Mouse (Mus musculus) cerebellum, postnatal 4 days (tissue): ENCODE data around the gene Cnnm3.
A peak's percentile ranks its signal among the peaks of the same experiment; 100 is the strongest.
"Not testable (repeated sequence)": the region's sequence is repeated elsewhere in the genome, so short reads cannot be mapped to it uniquely, and the experiment has no call there.

Experiments
- DNase-seq, 2 experiments: peaks; one replicate each; pipeline ENCODE4 v3.0.0; 2022; ENCODE audit warnings: low spot score in 2 of 2, mixed read lengths in 1 of 2

Gene Cnnm3

DNA sequence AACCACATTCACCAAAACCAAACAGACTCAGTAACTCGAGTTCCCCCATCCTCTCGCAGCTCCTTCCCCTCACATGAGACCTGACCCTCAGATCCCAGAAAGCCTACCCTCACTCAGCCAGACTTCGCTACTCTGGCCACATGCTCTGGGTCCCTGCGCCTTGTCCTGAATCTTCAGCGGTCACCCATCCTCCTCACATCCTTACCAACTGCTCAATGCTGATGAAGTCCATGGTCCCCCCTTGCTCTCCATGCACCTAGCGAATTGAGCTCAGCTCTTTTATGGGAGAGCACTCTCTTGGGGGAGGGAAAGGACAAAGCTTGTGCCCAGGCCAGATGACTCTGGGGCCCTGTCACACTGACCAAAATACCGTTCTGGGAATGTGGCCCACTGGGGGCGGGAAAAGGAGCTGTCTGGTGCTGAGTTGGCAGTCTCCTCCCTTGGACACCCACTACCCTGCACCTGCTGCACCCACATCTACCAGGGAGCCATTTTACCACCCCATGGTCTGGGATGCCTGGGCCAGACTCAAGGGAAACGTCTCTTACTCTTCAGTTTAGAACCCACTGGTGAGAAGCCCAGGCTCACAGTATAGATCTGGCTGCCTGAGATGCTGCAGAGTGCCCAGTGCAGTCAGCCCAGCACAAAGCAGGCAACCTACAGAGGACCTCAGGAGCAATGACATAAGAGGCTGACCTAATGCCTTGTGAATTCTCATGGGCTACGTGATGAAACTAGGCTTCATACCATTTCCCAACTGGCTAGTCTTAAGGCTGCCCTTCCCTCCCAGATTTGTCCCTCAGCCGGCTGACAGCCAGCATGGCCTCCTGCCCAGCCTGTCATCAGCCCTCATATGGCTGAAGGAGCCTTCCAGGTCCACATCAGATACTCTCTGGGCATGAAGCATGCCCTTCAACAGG is 24.1 kb downstream of the Cnnm3 start:
- DNase-seq, result peak in 1 of 2 experiments; percentile 69

DNA sequence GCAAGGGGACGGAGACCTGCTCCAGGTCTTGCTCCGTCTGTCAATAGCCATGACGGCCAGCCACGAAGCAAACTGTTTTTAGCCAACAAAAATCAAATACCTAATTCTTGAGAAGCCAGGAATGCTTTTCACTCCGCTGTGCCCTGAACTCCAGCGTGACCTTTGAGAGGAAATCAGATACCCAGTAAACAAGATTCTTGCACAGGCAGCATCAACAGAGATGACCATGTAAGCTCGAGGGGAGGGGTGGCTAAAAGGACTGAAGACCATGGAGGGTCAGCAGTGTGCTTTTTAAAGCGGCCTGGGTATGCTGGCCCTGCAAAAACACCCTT is 24.7 kb downstream of the Cnnm3 start:
- DNase-seq, result no peak

DNA sequence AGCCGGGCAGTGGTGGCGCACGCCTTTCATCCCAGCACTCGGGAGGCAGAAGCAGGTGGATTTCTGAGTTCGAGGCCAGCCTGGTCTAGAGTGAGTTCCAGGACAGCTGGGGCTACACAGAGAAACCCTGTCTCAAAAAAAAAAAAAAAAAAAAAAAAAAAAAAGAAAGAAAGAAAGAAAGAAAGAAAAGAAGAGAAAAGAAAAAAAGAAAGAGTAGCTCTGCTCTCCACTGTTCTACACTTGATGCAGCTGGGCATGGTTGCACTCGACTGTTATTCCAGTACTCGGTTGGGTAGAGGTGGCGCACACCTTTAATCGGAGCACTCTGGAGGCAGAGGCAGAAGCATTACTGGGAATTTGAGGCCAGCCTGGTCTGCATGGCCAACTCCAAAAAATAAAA is 25.1 kb downstream of the Cnnm3 start, which contains the start of gene Ankrd23:
Ankrd23 (minus strand) TSS at position 101 of the 400 bp plus-strand sequence.
- DNase-seq, result not testable (repeated sequence)

DNA sequence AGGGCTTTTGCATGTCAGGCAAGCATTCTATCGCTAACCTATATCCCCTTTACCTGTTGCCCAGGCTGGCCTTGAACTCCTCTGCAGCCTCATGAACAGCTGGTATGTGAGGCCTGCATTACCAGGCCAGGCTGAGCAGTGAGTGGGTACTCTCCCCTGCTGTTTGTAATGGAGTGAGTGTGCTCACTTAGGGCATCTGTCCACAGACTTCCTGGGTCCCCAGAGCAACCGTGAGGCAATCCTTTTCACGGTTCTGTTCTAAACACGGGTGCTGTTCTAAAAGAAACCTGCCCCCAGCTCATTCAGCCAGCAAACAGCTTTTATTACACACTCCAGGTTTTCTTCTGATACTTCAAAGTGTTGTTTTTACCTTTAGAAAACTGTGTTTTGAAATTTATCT is 27.1 kb downstream of the Cnnm3 start:
- no peak for DNase-seq

DNA sequence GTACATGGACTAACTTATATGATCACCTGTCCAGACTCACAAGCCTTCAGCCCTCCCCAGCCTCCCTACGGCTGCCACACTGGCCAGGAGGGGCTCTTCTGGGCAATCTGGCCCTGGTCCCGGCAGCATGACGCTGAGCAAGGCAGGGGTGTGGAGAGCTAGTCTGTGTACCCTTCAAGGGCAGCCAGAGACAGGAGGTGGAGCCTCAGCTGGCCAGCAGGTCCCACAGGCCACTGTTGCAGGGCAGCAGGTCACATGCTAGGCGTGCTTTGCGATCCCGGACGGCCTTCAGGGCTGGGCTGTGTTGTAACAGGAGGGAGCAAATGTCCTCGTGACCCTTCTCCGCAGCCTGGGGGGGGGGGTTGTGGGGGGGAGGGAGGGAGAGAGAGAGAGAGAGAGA is 27.5 kb downstream of the Cnnm3 start, which contains the start of gene Gm42417:
Gm42417 (minus strand) TSS at position 244 of the 400 bp plus-strand sequence.
- DNase-seq, result no peak

DNA sequence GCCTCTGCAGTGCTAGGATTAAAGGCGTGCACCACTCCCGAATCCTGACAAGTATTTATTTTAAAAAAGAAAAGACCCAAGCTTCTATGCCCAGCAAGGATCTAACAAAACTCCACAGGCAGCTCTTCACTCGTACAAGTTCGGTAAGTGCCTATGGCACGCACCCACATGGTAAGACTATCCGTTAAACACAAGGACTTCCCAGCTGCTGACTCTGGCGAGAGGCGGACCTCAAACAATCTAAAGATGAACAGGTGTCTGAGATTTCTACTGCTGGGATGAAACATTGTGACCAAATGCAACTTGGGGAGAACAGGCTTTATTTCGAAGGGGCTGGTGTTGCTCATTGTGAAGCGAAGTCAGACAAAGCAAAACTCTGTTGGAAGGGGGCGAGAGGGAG is 28.5 kb downstream of the Cnnm3 start:
- DNase-seq, result no peak

DNA sequence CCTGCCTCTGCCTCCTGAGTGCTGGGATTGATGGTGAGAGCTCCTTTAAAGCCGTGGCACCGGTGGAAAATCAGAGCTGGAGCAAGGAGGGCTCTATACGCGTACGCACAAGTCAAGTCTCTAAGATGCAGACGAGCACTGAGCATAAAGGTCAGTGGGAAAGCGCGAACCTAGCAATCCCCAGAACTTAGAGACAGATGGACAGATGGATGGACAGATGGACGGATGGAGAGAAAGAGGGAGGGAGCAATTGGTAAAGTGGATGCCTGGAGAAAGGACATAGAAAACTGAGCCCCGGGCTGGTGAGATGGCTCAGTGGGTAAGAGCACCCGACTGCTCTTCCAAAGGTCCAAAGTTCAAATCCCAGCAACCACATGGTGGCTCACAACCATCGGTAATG is 29.1 kb downstream of the Cnnm3 start:
- DNase-seq, result no peak

DNA sequence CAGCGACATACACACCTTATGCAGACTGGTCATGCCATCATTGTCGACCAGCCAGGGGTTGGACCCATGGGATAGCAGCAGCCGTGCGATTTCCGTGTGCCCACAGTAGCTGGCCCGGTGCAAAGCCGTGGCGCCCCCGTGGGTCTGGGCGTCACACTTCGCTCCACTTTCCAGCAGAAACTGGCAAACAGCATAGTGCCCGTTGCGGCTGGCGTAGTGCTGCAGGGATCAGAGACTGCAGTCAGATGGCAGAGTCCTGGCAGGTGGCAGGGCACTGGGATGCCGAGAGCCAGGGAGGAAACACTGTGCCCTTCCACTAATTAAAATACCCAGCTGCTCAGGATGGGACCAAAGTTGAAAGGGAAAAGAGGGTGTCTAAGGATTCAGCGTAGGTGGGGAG is 30.2 kb downstream of the Cnnm3 start:
- DNase-seq, result no peak

DNA sequence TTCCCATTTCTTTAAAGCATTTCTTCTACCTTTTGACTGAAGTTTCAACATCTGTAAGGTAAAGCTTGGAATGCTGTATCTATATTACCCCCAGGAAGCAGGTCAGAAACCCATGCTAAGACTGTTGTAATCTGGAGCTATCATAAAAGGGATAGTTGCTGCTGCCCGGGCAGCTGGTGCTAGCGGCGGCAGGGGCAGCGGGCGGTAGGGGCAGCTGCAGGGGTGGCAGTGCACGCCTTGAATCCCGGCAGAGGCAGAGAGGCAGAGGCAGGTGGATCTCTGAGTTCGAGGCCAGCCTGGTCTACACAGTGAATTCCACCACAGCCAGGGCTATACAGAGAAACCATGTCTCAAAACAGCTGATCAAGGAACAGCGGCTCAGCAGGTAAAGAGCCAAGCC is 31.3 kb downstream of the Cnnm3 start:
- DNase-seq, result no peak

DNA sequence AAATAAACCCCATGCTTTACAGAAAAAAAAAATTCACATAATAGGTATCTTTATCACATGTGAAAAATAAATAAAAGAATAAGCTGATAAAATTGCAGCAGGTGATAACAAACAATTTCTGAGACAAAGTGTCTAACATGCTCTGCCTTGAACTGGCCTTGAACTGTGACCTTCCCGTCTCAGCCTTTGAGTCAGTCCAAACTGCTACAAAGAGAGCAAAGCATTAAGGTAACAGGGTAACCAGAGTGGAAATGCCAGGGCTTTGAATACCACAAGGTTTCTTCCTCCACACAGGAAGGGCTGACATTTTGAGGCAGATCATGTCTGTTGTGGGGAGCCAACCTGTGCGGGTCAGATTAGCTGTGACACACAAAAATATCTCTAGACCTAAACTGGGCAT is 33.7 kb downstream of the Cnnm3 start:
- DNase-seq, result no peak

DNA sequence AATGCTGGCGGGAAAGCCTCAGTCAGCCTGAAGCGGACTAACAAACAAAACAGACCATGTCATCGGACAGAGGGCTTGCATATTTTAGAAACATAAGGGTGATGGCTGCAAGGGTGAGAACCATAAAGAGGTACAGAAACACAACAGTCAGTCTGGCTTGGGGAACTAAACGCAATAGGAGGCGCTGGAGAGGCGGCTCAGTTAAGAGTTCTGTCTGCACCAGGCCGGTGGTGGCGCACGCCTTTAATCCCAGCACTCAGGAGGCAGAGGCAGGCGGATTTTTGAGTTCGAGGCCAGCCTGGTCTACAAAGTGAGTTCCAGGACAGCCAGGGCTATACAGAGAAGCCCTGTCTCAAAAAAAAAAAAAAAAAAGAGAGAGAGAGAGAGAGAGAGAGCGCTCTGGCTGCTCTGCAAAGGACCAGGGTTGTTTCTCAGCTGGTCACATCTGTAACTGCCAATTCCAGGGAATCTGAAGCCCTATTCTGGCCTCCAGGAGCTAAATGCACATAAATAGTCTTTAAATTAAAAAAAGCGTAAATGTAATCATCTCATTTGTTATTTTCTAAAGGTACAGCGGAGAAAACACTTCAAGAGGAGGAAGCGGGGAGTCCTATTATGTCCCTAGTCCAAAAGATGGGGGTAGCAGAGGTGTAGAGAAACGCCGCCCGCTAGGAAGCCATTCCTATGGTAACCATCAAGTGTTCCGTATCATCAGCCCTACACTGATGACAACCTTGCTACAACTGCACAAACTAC is 34.4 kb downstream of the Cnnm3 start:
- DNase-seq, result no peak

DNA sequence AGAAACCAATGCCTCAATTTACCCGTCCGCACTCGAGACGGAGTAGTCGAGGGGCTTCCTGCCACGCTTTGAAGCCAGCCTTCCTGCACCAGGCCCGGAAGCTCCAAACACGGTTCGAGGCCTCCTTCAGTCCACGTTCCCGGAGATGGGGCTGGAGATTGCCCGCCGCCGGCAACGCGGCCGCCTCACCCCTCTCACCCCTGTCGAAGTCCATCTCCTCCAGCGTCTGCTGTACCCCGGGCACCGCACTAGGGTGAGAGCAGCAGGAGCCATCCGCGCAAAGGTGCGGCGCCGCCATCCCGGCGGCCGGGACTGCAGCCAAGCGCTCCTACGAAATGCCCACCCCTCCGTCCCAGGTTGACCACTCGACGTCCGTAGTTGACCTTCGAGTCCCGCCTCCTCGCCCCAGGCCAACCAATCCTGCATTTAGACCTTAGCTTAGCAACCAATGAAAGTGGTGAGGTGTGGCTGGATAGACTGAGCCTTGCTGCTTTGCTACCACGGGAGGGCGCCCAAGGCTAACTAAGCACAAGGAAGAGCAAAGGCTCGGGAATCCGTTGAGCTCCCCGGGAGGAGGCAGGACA is 35.3 kb downstream of the Cnnm3 start, which contains the start of gene Ankrd39:
Ankrd39 (minus strand) TSS at position 558 of the 584 bp plus-strand sequence.
- peak; percentile 96 to 97 for DNase-seq

DNA sequence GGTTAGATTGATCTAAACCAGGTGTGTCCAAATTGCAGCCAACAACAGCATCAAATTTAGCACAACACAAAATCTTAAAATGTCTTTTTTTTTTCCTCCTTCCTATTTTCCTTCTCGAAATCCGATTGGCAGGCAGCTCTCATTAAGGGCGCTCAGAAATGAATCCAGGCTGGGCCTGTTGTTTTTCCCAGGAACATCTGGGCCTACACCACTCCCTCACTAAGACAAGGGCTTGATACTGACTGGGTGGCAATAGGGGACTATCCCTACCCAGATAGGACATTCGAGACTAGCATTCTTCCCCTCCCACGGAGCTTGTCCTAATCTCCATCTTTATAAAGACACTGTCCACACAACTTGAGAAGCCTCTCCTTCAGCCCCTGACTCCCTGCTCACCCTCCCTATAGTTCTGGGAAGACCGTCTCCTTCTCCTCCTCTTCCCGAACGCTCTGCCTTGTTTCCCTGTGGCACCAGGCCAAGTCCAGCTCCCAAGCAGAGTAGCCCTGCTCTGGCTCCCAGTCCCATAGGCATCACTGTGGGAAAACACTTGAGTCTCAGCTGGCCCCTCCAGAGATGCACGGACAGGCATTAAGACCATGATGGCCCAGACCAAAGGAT is 36.4 kb downstream of the Cnnm3 start:
- DNase-seq, result no peak

DNA sequence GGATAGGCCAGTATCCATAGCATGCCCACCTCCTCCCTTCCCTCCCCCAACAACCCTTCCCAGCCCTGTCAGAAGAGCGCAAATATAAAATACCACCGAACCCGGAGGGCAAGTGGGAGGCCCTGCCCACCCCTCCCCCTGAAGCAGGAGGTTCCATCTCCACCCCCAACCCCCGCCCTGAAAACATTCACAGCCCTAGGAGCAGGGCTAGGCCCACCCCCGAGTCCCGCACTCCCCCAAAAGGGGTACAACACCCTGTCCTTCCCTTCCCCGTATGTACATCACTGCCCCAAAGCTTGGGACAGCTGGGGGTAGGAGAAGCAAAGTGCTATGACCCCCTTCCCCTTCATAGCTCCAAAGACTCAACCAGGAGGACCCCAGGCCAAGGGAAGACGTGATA is 37.1 kb downstream of the Cnnm3 start:
- no peak for DNase-seq

DNA sequence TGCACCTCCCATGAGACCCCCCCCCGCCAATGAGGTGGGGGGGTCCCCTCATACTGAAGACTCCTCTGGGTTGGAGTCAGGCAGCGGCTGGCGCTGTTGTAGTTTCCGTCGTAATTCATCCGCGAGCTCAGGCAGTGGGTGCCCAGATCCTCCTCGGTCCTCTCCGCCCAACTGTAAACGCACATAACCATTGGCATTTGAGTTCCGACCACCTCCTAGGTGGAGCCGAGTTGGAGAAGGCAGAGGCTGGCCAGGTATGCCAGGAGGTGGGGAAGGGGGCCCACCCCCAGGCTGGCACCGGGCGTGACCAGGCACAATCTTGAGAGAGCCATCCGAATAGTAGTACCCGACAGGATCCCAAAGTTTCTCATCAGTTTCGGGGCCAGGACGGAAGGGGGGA is 37.8 kb downstream of the Cnnm3 start:
- no peak for DNase-seq

DNA sequence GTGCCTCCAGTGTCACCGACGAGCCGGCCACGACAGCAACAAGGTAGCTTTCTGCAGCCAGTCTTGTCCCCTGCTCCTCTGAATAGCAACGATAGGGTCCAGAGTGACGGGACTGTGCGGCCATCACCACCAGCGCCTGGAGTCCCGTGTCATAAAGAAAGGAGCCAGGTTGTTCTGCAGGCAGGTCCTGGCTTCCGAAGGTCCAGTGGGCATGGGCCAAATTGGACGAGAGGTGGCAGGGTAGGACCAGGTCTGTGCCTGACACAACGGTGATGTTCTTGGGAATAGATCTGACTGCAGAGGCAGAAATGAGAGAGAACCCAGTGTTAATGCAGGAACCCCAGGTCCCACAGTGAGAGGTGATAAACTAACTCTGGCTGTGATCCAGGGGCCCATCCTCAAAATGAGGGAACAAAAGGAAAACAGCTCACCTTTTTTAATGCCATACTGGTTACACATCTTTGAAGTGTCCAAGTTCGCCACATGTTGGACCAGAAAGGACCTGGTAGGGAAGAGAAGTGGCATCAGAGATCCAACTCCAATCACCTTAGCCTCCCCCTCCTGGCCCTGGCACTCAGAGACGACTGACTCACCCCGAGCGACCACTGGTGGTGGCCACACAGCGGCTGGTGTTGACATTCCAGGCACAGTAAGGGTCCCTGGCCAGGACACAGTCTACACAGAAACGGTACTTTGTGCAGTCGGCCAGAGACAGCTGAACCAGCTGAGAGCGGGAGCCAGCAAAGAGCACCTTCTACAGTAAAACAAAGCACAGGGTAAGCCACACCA is 38.6 kb downstream of the Cnnm3 start:
- DNase-seq, result no peak

DNA sequence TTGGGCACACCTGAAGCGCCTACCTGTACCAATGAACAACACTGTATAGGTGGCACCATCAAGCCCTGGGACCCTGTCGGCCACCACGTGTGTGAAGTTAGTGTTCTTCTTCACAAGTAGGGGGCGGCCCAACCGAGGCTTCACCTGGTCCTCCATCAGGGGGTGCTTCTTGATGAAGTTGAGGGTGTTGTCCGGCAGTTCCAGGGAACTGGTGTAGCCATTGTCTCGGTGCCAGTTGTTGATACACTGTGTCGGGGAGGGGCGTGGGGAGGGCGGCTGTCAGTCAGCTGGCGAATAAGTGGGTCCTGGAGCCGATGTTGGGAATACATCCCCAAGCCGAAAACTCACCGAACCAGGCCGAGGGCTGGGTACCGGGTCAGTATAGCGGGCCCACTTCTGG is 40.2 kb downstream of the Cnnm3 start:
- DNase-seq, result no peak

DNA sequence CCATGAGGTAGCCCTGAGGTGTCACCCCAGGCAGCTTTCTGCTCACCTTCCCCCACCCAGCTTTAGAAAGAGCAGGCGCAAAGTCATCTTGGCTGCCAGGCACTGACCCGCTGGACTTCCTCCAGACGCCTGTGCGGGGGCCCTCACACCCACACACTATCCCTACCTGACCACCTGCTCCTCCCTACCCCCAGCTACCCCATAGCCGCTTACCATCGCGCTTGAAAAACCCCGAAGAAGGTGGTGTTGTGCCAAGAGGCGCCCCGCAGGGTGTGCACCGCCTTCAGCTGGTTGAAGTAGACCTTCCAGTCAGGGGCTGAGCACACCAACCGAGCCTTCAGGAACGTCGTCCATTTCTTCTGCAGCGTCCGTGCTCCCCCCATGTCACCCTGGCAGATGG is 40.8 kb downstream of the Cnnm3 start:
- DNase-seq, result no peak

DNA sequence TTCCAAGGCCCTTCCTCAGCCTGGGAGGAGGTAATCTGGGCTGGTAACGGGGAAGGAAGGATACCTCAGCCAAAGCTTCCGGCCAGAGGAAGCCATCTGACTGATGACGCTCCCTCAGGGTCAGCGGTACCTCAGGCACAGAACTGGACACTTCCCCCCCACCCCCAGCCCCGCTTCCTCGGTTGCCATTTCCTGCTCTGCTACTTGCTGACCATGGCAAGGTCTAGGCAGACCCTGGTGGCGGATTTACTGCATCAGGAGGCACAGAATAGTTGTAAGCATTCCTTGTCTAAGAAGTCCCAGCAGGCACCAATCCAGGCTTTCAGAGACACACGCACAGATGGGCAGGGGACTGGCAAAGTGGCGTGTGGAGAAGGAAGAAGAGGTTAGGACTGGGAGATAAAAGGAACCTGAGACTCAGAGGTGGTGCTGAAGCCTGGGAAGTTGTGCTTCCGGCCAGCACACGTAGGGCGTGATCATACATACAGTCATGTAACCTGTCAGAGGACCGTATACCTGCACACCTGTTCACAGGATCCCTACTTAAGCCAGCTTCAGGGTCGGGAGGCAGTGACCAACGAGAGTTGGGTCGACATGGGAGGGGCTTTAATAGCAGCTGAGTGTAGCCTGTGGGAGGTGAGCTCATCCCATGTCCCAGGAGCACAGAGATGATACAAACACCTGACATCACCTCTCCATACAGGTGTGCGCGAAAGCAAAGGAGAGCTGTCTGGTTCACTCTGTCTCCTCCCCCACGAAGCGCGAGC is 43.1 kb downstream of the Cnnm3 start:
- no peak for DNase-seq

DNA sequence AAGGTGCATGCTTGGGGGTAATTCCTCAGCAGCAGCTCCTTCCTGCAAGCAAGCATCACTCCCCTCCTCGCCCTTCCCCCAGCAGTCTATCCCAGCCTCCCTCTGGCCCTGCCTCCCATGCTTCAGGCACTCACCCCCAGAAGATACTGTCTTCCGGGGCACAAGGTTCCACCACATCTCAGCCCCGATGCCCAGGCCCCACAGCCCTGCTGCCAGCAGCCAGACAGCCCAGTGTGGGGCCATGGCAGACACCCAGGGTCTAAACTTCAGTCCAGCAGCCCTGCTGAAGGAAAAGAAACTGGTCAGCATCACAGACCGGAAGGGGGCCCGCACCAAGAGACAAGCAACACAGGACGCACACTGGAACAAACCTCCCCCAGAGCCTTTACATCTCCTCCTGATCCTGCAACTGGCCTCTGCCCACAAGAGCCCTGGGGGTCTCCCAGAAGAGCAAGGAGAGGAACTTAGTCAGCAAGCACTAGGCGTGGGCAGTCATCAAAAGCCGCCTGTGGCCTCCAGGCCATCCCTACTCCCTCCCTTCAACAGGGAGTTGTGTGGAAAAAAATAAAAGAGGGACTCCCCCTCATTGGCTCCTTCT is 44.2 kb downstream of the Cnnm3 start:
- peak in 1 of 2 experiments; percentile 70 for DNase-seq
